Mouse (Mus musculus): ENCODE results near the gene Ptprm. TPM values are rescaled to one million over a fixed set of nuclear protein-coding genes. Genes with fewer than 3 reads are reported as not detected.
"Not testable (repeated sequence)": the region's sequence is repeated elsewhere in the genome, so short reads cannot be mapped to it uniquely, and the experiment has no call there.

The Ptprm gene
- polyA plus RNA-seq, 1 experiment from 2014 or later = 19.7 TPM

- no peaks in the 10 kb centered on the region for H3K27me3 ChIP-seq (ENCODE audit: control insufficient read depth, insufficient read depth, low read depth, low read length)
- no peaks in the 10 kb centered on the region for H3K36me3 ChIP-seq (ENCODE audit: control insufficient read depth, insufficient read depth, low read length)
- H3K27ac ChIP-seq (ENCODE audit: low read length) = no peak overlapping the region; the same call in 1 of the 2 replicates
- 38% methylated on average over 4 of the region's 4 CpGs for WGBS
- no peak for ATAC-seq
- H3K4me2 ChIP-seq (ENCODE audit: low read length) = no peak overlapping the region
- no peaks in the 10 kb centered on the region for H3K9me3 ChIP-seq (replicated peaks; ENCODE audit: control insufficient read depth, low read length, poor library complexity, severe bottlenecking)
- H3K4me3 ChIP-seq (ENCODE audit: low read depth, low read length) = no peak overlapping the region
- H3K4me1 ChIP-seq (ENCODE audit: control insufficient read depth, insufficient read depth, low read length) = peaks cover under 1% of the 10 kb centered on the region
- no peak overlapping the region for H3K9ac ChIP-seq (ENCODE audit: low read depth, low read length)
Measured at GRCm38 (mm10) chr17:66864441-66864840, 489.8 kb downstream of the Ptprm start.

- no peaks in the 10 kb centered on the region for H3K36me3 ChIP-seq (ENCODE audit: control insufficient read depth, insufficient read depth, low read length)
- no peak overlapping the region for H3K4me2 ChIP-seq (ENCODE audit: low read length)
- no peaks in the 10 kb centered on the region; the same call in none of the 2 replicates for H3K4me1 ChIP-seq (ENCODE audit: control insufficient read depth, insufficient read depth, low read length)
- no peak for ATAC-seq
- 47% methylated on average over 2 of the region's 2 CpGs for WGBS
- H3K27me3 ChIP-seq (ENCODE audit: control insufficient read depth, insufficient read depth, low read depth, low read length) = no peaks in the 10 kb centered on the region
- no peak overlapping the region for H3K9ac ChIP-seq (ENCODE audit: low read depth, low read length)
- H3K4me3 ChIP-seq (ENCODE audit: low read depth, low read length) = no peak overlapping the region
- H3K27ac ChIP-seq (ENCODE audit: low read length) = no peak overlapping the region
- H3K9me3 ChIP-seq (replicated peaks; ENCODE audit: control insufficient read depth, low read length, poor library complexity, severe bottlenecking) = no peaks in the 10 kb centered on the region
Measured at GRCm38 (mm10) chr17:66861557-66861956, 492.7 kb downstream of the Ptprm start.

GRCm38 (mm10) chr17:66858757-66859156 is 495.5 kb downstream of the Ptprm start:
- no peak overlapping the region for H3K27ac ChIP-seq (ENCODE audit: low read length)
- H3K27me3 ChIP-seq (ENCODE audit: control insufficient read depth, insufficient read depth, low read depth, low read length) = no peaks in the 10 kb centered on the region
- no peaks in the 10 kb centered on the region for H3K4me1 ChIP-seq (ENCODE audit: control insufficient read depth, insufficient read depth, low read length)
- no peak overlapping the region for H3K4me3 ChIP-seq (ENCODE audit: low read depth, low read length)
- ATAC-seq = no peak
- H3K9ac ChIP-seq (ENCODE audit: low read depth, low read length) = no peak overlapping the region
- H3K9me3 ChIP-seq (replicated peaks; ENCODE audit: control insufficient read depth, low read length, poor library complexity, severe bottlenecking) = no peaks in the 10 kb centered on the region
- no peak overlapping the region for H3K4me2 ChIP-seq (ENCODE audit: low read length)
- no peaks in the 10 kb centered on the region for H3K36me3 ChIP-seq (ENCODE audit: control insufficient read depth, insufficient read depth, low read length)

GRCm38 (mm10) chr17:66852496-66852895 is 501.8 kb downstream of the Ptprm start:
- Histone ChIP-seq H3K4me3 (ENCODE audit: low read depth, low read length) (no peak overlapping the region), H3K9ac (ENCODE audit: low read depth, low read length) (no peak overlapping the region), H3K27me3 (ENCODE audit: control insufficient read depth, insufficient read depth, low read depth, low read length) (no peaks in the 10 kb centered on the region), H3K4me1 (ENCODE audit: control insufficient read depth, insufficient read depth, low read length) (no peaks in the 10 kb centered on the region), H3K27ac (ENCODE audit: low read length) (no peak overlapping the region), H3K36me3 (ENCODE audit: control insufficient read depth, insufficient read depth, low read length) (no peaks in the 10 kb centered on the region), H3K4me2 (ENCODE audit: low read length) (no peak overlapping the region), H3K9me3 (replicated peaks; ENCODE audit: control insufficient read depth, low read length, poor library complexity, severe bottlenecking) (no peaks in the 10 kb centered on the region)
- no peak for ATAC-seq
- WGBS = 53% methylated on average over 6 of the region's 6 CpGs

- not testable (repeated sequence) for H3K36me3 ChIP-seq (ENCODE audit: control insufficient read depth, insufficient read depth, low read length); H3K4me1 ChIP-seq (ENCODE audit: control insufficient read depth, insufficient read depth, low read length); H3K27me3 ChIP-seq (ENCODE audit: control insufficient read depth, insufficient read depth, low read depth, low read length); ATAC-seq; H3K4me3 ChIP-seq (ENCODE audit: low read depth, low read length); H3K9ac ChIP-seq (ENCODE audit: low read depth, low read length); H3K9me3 ChIP-seq (replicated peaks; ENCODE audit: control insufficient read depth, low read length, poor library complexity, severe bottlenecking); H3K27ac ChIP-seq (ENCODE audit: low read length); H3K4me2 ChIP-seq (ENCODE audit: low read length)
- WGBS = 94% methylated on average over 4 of the region's 4 CpGs
Measured at GRCm38 (mm10) chr17:66847011-66847410, 507.2 kb downstream of the Ptprm start.

GRCm38 (mm10) chr17:66822347-66822746 is 531.9 kb downstream of the Ptprm start:
- Histone ChIP-seq H3K4me3 (ENCODE audit: low read depth, low read length) (no peak overlapping the region), H3K27me3 (ENCODE audit: control insufficient read depth, insufficient read depth, low read depth, low read length) (no peaks in the 10 kb centered on the region), H3K9me3 (replicated peaks; ENCODE audit: control insufficient read depth, low read length, poor library complexity, severe bottlenecking) (no peaks in the 10 kb centered on the region), H3K4me2 (ENCODE audit: low read length) (no peak overlapping the region), H3K9ac (ENCODE audit: low read depth, low read length) (no peak overlapping the region), H3K4me1 (ENCODE audit: control insufficient read depth, insufficient read depth, low read length) (no peaks in the 10 kb centered on the region), H3K36me3 (ENCODE audit: control insufficient read depth, insufficient read depth, low read length) (no peaks in the 10 kb centered on the region), H3K27ac (ENCODE audit: low read length) (no peak overlapping the region)
- no peak for ATAC-seq
- WGBS = 81% methylated on average over 2 of the region's 2 CpGs

GRCm38 (mm10) chr17:66817380-66817779 is 536.9 kb downstream of the Ptprm start:
- ATAC-seq = no peak
- Histone ChIP-seq H3K27me3 (ENCODE audit: control insufficient read depth, insufficient read depth, low read depth, low read length) (no peaks in the 10 kb centered on the region), H3K36me3 (ENCODE audit: control insufficient read depth, insufficient read depth, low read length) (no peaks in the 10 kb centered on the region), H3K4me3 (ENCODE audit: low read depth, low read length) (no peak overlapping the region), H3K4me1 (ENCODE audit: control insufficient read depth, insufficient read depth, low read length) (no peaks in the 10 kb centered on the region), H3K9ac (ENCODE audit: low read depth, low read length) (no peak overlapping the region), H3K4me2 (ENCODE audit: low read length) (no peak overlapping the region), H3K9me3 (replicated peaks; ENCODE audit: control insufficient read depth, low read length, poor library complexity, severe bottlenecking) (no peaks in the 10 kb centered on the region), H3K27ac (ENCODE audit: low read length) (no peak overlapping the region)
- WGBS = 75% methylated on average over 4 of the region's 4 CpGs

GRCm38 (mm10) chr17:66815921-66816320 is 538.3 kb downstream of the Ptprm start:
- ATAC-seq = no peak
- Histone ChIP-seq H3K9ac (ENCODE audit: low read depth, low read length) (no peak overlapping the region), H3K9me3 (replicated peaks; ENCODE audit: control insufficient read depth, low read length, poor library complexity, severe bottlenecking) (no peaks in the 10 kb centered on the region), H3K4me1 (ENCODE audit: control insufficient read depth, insufficient read depth, low read length) (no peaks in the 10 kb centered on the region), H3K36me3 (ENCODE audit: control insufficient read depth, insufficient read depth, low read length) (no peaks in the 10 kb centered on the region), H3K4me2 (ENCODE audit: low read length) (no peak overlapping the region), H3K27me3 (ENCODE audit: control insufficient read depth, insufficient read depth, low read depth, low read length) (no peaks in the 10 kb centered on the region), H3K4me3 (ENCODE audit: low read depth, low read length) (no peak overlapping the region), H3K27ac (ENCODE audit: low read length) (no peak overlapping the region)
- 9% methylated on average over 2 of the region's 2 CpGs for WGBS

GRCm38 (mm10) chr17:66813786-66814185 is 540.5 kb downstream of the Ptprm start:
- no peaks in the 10 kb centered on the region for H3K27me3 ChIP-seq (ENCODE audit: control insufficient read depth, insufficient read depth, low read depth, low read length)
- H3K4me3 ChIP-seq (ENCODE audit: low read depth, low read length) = no peak overlapping the region
- no peaks in the 10 kb centered on the region for H3K36me3 ChIP-seq (ENCODE audit: control insufficient read depth, insufficient read depth, low read length)
- WGBS = 57% methylated on average over 6 of the region's 6 CpGs
- no peak for ATAC-seq
- no peak overlapping the region for H3K4me2 ChIP-seq (ENCODE audit: low read length)
- no peak overlapping the region for H3K9ac ChIP-seq (ENCODE audit: low read depth, low read length)
- no peaks in the 10 kb centered on the region for H3K4me1 ChIP-seq (ENCODE audit: control insufficient read depth, insufficient read depth, low read length)
- no peak overlapping the region for H3K27ac ChIP-seq (ENCODE audit: low read length)
- H3K9me3 ChIP-seq (replicated peaks; ENCODE audit: control insufficient read depth, low read length, poor library complexity, severe bottlenecking) = no peaks in the 10 kb centered on the region

GRCm38 (mm10) chr17:66813346-66813745 is 540.9 kb downstream of the Ptprm start:
- Histone ChIP-seq H3K9ac (ENCODE audit: low read depth, low read length) (no peak overlapping the region), H3K27ac (ENCODE audit: low read length) (no peak overlapping the region), H3K4me3 (ENCODE audit: low read depth, low read length) (no peak overlapping the region), H3K36me3 (ENCODE audit: control insufficient read depth, insufficient read depth, low read length) (no peaks in the 10 kb centered on the region), H3K4me2 (ENCODE audit: low read length) (no peak overlapping the region), H3K4me1 (ENCODE audit: control insufficient read depth, insufficient read depth, low read length) (no peaks in the 10 kb centered on the region), H3K9me3 (replicated peaks; ENCODE audit: control insufficient read depth, low read length, poor library complexity, severe bottlenecking) (no peaks in the 10 kb centered on the region), H3K27me3 (ENCODE audit: control insufficient read depth, insufficient read depth, low read depth, low read length) (no peaks in the 10 kb centered on the region)
- ATAC-seq = no peak
- WGBS = 75% methylated on average over 10 of the region's 10 CpGs

All from midbrain, embryonic 16.5 days (tissue).